Mouse (Mus musculus) layer of hippocampus, adult 9-10 months (tissue): Measurements from ENCODE around the gene Prss38.
"Not testable (repeated sequence)": the region's sequence is repeated elsewhere in the genome, so short reads cannot be mapped to it uniquely, and the experiment has no call there.

ENCODE experiments used
- DNase-seq: peaks from one replicate; pipeline ENCODE4 v3.0.0; 2022; ENCODE audit warnings: low spot score

Prss38 gene

GRCm38 (mm10) chr11:59369848-59370247 is 5.6 kb downstream of the Prss38 start:
- no peak for DNase-seq

DNA sequence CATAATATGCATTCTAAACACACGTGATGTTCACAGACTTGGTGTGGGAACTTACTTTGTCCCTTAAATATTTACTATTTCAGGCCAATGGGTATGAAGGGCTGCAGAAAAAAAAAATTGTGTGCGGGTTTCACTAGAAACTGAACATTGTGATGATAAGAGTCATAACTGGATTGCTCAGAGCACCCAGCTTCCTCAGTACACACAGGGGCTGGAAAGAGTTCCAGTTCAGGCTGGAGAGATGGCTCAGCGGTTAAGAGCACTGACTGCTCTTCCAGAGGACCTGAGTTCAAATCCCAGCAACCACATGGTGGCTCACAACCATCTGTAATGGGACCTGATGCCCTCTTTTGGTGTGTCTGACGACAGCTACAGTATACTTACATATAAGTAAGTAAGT is 7.5 kb downstream of the Prss38 start:
- not testable (repeated sequence) for DNase-seq

GRCm38 (mm10) chr11:59366633-59367032 is 8.8 kb downstream of the Prss38 start:
- DNase-seq, result no peak

DNA sequence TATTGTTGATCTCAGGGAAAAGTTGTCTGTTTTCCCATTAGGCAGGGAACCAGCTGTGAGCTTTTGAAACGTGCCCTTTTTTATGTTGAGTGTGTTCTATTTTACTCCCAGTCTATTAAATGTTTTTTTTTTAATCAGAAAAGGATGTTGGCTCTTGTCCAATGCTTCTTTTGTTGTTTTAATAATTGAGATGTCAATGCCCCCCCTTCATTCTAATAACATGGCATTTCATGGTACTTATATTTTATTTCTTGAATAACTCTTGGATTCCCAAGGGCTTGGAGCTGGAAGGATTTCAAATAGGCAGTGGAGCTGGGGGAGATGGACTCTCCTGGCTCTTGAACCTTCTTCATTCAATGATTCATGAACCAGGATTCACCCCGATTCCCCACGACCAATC is 9.4 kb downstream of the Prss38 start:
- no peak for DNase-seq

GRCm38 (mm10) chr11:59364417-59364816 is 11.0 kb downstream of the Prss38 start:
- no peak for DNase-seq

GRCm38 (mm10) chr11:59364007-59364406 is 11.4 kb downstream of the Prss38 start:
- no peak for DNase-seq

DNA sequence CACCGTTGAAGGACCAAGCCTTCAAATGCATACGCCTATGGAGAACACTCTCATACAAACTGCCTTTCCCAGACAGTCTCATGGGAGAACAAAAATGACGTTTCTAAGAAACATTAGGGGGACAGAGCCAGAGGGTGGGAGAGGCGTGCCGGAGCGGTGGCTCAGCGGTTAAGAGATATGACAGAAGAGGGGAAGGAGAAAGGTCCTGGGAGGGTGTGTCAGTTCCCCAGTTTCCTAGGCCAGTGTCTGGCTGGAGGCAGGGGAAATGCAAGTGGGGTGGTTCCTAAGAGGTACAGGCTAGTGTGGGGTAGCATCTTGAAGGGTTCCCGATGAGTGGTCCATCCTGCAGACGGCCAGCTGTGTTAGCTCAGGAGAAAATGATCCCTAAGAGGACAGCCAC is 14.2 kb downstream of the Prss38 start:
- no peak for DNase-seq

DNA sequence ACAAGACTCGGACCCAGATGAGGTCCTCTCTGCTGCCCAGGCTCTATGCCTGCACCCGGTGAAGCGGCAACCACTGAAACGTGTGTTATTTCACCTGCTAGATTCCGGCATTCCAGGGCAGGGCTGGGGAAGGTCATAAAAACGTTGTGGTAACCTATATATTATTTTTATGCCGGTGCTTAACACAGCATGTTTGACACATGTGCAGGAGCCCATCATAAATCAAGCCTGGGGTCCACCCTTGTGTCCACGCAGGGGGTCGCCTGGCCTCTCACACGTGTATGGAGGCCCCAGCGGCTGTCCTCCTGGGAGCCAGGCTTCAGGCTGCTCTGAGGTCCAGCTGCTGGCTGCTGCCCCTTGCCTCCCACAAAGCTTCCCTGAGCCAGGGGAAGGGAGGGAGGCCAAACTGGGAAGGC is 18.6 kb downstream of the Prss38 start:
- DNase-seq, result no peak

DNA sequence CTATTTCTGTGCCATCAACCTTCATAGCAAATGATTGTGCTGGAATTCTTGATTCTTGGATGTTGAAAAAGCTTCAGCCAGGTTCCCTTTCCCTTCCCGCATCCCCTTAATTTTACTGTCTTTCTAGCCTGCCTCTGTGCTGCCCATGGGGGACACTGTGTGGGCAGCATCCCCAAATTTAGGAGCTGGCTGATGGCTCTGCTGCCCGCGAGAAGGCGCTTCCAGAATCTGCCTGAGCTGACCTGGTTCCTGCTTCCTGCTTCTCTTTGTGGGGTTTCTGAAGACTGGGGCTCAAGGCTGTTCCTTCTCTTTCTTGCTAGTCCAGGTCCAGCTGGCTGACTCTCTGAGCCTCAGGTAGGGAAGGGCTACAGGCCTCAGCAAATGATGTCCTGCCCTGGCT is 20.7 kb downstream of the Prss38 start:
- no peak for DNase-seq

DNA sequence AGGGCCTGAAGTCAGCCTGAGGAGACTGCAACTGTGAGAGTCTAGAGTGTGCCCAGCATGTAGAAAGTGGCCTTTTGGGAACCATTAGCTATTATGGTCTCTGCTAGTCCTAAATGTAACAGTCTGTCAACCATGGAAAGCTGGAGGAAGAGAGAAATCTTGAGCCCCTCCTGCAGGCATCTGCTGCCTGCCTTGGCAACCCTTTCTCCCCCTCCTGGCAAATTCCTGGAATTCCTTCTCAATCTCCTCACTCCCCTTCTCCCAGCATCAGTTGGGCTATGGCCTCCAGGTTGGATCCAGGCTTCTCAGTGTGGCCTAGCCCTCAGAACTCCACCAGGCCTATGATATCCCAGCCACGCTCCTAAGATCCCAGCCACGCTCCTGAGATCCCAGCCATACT is 25.1 kb downstream of the Prss38 start:
- no peak for DNase-seq

GRCm38 (mm10) chr11:59346166-59346910 is 29.1 kb downstream of the Prss38 start:
- DNase-seq, result no peak

DNA sequence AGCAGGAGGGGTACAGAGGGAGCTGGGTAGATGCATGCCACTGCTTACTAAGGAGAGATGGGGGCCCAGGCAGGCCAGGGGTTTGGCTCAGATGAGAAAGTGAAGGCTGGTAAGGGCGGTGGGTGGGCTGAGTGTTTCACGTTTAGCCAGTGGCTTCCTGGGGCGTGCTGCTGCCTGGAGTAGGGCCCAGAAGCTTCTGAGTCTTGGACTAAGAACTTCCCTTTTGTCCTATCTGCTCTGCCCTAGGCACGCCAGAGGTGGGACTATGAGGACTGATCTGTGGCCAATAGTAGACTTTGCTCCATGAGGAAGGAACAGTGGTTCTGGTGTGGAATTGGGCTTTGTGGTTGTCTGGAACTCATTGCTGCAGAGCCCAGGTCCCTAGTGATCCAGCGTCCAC is 32.5 kb downstream of the Prss38 start:
- DNase-seq, result no peak

GRCm38 (mm10) chr11:59338736-59339120 is 36.7 kb downstream of the Prss38 start:
- DNase-seq, result peak; percentile 68

GRCm38 (mm10) chr11:59337955-59338735 is 37.3 kb downstream of the Prss38 start:
- no peak for DNase-seq

DNA sequence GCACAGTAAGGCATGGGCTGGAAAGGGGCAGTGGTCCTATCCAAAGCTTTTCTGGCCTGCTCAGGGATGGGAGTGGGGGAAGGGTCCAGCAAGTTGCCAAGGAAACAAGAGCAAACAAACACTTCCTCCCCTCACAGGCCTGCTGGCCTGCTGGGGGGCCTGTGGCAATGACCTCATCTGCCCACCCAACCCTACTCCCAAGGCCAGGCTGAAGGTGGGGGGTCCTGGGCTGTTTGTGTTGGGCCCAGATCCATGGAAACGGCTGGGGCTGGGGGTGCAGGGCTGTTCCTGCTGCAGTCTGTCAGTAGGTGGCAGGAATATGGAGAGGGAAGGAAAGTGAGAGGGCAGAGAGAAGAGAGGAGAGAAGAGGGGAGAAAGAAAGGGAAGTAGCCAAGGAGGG is 39.1 kb downstream of the Prss38 start:
- no peak for DNase-seq

DNA sequence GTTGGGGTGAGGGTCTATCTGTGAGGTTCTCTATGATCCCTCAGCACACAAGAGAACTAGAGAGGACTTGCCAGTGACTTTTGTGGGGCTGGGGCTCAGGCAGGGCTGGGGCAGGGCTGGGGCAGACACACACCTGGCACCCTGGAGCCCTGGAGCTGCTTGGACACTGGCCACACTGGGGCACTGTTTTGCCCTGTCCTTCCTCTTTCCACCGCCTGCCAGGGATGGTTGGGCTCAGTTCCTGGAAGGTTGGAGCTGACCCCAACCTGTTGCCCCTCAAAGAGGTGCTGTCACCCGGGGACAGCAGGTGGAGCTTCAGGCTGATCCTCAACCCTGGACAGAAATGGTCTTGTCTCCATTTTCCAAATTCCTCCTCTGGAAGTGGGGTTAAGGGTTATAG is 39.5 kb downstream of the Prss38 start:
- no peak for DNase-seq

- no peak for DNase-seq
These were observed 40.3 kb downstream of the Prss38 start for GRCm38 (mm10) chr11:59335150-59335549.

DNA sequence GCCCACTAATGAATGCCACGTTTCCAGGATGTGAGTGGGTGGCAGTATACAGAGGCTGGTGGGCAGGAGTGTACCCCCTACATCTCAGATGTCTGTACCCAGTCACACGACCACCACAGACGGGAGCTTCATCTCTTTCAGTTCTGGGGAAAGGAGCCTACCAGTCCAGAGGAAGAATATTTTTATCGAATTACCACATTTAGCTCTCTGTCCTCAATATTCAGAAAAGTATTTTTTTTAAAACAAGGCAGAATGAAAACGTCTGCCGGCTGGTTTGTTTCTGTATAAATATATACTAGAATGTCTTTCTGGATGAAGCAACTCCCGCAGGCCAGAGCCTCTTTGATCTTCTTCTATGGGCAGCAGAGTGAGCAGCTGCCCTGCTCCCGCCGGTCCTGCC is 42.5 kb downstream of the Prss38 start:
- no peak for DNase-seq

GRCm38 (mm10) chr11:59331167-59331869 is 44.1 kb downstream of the Prss38 start:
- no peak for DNase-seq

DNA sequence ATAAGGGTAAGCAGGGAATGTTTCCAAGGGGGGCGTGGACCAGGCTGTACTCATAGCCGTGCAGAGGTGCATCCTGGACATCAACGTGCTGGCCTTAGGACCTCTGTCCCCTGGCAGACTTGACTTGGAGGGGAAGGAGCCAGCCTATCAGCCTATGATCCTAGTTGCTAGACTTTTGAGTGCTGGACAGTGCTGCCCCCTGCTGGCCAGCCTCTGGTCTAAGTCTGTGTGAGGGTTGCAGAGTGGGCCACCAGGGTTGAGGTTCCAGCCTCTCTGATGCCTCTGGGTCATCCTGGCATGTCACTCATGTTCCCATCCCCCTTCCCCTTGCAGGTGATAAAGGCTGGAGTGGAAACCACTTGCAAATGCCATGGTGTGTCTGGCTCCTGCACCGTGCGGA is 44.9 kb downstream of the Prss38 start:
- DNase-seq, result peak; percentile 44

- no peak for DNase-seq
These were observed 45.8 kb downstream of the Prss38 start for GRCm38 (mm10) chr11:59329616-59330015.

DNA sequence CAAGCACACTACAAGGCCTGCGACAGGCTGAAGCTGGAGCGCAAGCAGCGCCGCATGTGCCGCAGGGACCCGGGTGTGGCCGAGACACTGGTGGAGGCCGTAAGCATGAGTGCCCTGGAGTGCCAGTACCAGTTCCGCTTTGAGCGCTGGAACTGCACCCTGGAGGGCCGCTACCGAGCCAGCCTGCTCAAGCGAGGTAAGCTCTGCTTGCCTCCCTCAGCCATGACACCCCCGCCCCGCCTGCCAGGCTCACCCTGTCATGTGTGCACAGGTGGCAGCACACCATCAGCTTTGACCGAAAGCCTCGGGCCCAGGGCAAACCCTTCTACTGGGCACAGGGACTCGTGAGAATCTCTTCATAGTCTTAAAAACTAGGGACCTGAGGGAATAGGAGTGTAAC is 47.8 kb downstream of the Prss38 start:
- no peak for DNase-seq

DNA sequence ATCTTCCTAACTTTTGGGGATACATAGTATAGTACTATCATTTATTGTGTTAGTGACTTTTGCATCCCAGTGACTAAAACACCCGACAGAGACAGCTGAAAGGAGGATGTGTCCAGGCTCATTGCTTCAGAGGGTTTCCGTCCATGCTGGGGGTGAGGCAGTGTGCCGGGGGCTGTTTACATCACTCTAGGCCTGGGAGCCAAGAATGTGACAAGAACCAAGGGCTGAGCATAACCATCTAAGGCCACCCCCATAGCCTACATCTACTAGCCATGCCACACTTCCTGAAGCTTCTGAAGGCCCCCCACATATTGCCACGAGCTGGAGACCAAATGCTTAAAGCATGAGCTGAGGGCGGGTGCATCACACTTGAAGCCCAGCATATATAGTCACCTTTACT is 50.7 kb downstream of the Prss38 start:
- no peak for DNase-seq
